Mouse (Mus musculus) brain, adult 2 months (tissue): Measurements from ENCODE around the gene Fcamr.
A peak's percentile ranks its signal among the peaks of the same experiment; 100 is the strongest.

Experiments used
- DNase-seq: peaks from one replicate; pipeline ENCODE4 v3.0.0; 2011; ENCODE audit warnings: low read depth, low spot score

Fcamr gene

GRCm38 (mm10) chr1:130800602-130801001 lies at the start of gene Fcamr:
TSS of gene Fcamr (plus strand) at chr1:130800902.
- no peak for DNase-seq

- no peak for DNase-seq
Measured at GRCm38 (mm10) chr1:130759689-130760088, 41.0 kb upstream of the Fcamr start.

GRCm38 (mm10) chr1:130761597-130761996 lies 39.1 kb upstream of the Fcamr start:
- DNase-seq: no peak

GRCm38 (mm10) chr1:130762045-130762760 lies 38.5 kb upstream of the Fcamr start:
- no peak for DNase-seq

- no peak for DNase-seq
Measured at GRCm38 (mm10) chr1:130764027-130764461, 36.7 kb upstream of the Fcamr start.

GRCm38 (mm10) chr1:130767066-130767465 lies 33.6 kb upstream of the Fcamr start:
- no peak for DNase-seq

- no peak for DNase-seq
Measured at GRCm38 (mm10) chr1:130769925-130770324, 30.8 kb upstream of the Fcamr start.

GRCm38 (mm10) chr1:130770487-130770886 lies 30.2 kb upstream of the Fcamr start:
- no peak for DNase-seq

- DNase-seq: no peak
Measured at GRCm38 (mm10) chr1:130770981-130771494, 29.7 kb upstream of the Fcamr start.

GRCm38 (mm10) chr1:130775234-130775633 lies 25.5 kb upstream of the Fcamr start:
- no peak for DNase-seq

GRCm38 (mm10) chr1:130775691-130776331 lies 24.9 kb upstream of the Fcamr start:
- DNase-seq: no peak

GRCm38 (mm10) chr1:130776645-130777044 lies 24.1 kb upstream of the Fcamr start:
- peak; percentile 13 for DNase-seq

GRCm38 (mm10) chr1:130779867-130780266 lies 20.8 kb upstream of the Fcamr start:
- DNase-seq: no peak

- peak; percentile 67 for DNase-seq
Measured at GRCm38 (mm10) chr1:130784054-130784453, 16.6 kb upstream of the Fcamr start.

GRCm38 (mm10) chr1:130787001-130787400 lies 13.7 kb upstream of the Fcamr start:
- DNase-seq: no peak

- no peak for DNase-seq
Measured at GRCm38 (mm10) chr1:130789512-130790451, 10.9 kb upstream of the Fcamr start.

- DNase-seq: no peak
Measured at GRCm38 (mm10) chr1:130795331-130795730, 5.4 kb upstream of the Fcamr start.

GRCm38 (mm10) chr1:130796967-130797684 lies 3.6 kb upstream of the Fcamr start:
- DNase-seq: peak; percentile 51

GRCm38 (mm10) chr1:130798037-130798436 lies 2.7 kb upstream of the Fcamr start:
- no peak for DNase-seq

GRCm38 (mm10) chr1:130798551-130798950 lies 2.2 kb upstream of the Fcamr start:
- DNase-seq: no peak

GRCm38 (mm10) chr1:130799399-130799798 lies 1.3 kb upstream of the Fcamr start:
- DNase-seq: no peak
